Mouse (Mus musculus) hindbrain, embryonic 12.5 days (tissue): ENCODE data around the gene Golm1. TPM values are rescaled to one million over a fixed set of nuclear protein-coding genes. Genes with fewer than 3 reads are reported as not detected.

ENCODE experiments used
- polyA plus RNA-seq: library from polyadenylated mRNA; unstranded; fragments of >200 nt; fragmentation: Nextera tagmentation; extraction: Ambion mirVana; gene quantifications from 2 replicates; pipeline ENCODE4 v1.2.1, GENCODE M21; 2016

The Golm1 gene
- polyA plus RNA-seq, 1 experiment from 2014 or later: 91.3 TPM

Other genes with a start within 250 kb of the Golm1 start
- 34.2 and 40.8 TPM in 2 replicates for gene Agtpbp1, start 90.6 kb downstream of the Golm1 start, polyA plus RNA-seq
- 108 and 143 TPM in 2 replicates for gene Naa35, start 90.6 kb downstream of the Golm1 start, polyA plus RNA-seq
- gene 4921517D22Rik, start 18.3 kb upstream of the Golm1 start, polyA plus RNA-seq: not detected in 2 replicates
- 0.04 TPM in 1 of 2 replicates, not detected in the other for gene Spata31d1a, start 34.5 kb upstream of the Golm1 start, polyA plus RNA-seq
- not detected in 2 replicates for gene Spata31d1b, start 36.5 kb upstream of the Golm1 start, polyA plus RNA-seq
- not detected in 2 replicates for gene Spata31d1d, start 55.9 kb upstream of the Golm1 start, polyA plus RNA-seq
- 0.10 TPM in 1 of 2 replicates, not detected in the other for gene 1700014D04Rik, start 70.9 kb upstream of the Golm1 start, polyA plus RNA-seq
- 124 and 130 TPM in 2 replicates for gene Isca1, start 94.0 kb upstream of the Golm1 start, polyA plus RNA-seq
- not detected in 2 replicates for gene Gm49354, start 106.4 kb upstream of the Golm1 start, polyA plus RNA-seq
- 62.9 and 70.8 TPM in 2 replicates for gene Tut7, start 147.3 kb upstream of the Golm1 start, polyA plus RNA-seq